Comparison of ENCODE assay signal across 8 mouse cellular contexts in the genomic region with DNA sequence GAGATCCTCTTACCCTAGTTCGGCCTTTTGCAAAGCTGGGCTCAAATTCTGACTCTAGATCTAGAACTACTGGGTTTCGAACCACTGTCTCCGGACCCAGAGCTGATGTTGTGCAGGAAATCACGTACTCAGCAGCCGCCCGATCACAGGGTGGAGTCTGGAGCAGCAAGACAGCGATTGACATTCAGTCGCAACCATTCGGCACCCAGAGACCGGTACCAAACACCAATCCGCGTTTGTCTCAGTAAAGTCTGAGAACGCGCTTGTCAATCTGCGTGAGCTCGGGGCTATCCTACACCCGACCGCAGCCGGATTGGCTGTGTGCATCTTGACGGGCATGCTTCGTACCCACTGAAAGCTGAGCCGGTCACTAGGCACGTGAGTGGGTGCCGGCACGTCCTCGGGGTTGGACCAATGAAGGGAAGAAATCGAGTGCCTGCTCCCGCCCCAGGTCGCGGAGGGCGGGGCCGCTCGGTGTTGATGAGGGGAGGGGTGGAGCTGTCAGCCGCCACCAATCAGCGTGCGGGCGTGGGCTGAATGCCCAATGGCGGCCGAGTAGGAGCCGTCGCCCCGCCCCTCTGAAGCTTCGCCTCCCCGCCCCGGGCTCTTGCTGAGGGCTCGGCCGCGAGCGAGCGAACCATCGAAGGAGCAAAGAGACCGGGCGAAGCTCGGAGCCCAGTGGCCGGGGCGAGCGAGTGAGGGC. TPM values are rescaled to one million over a fixed set of nuclear protein-coding genes. Genes with fewer than 3 reads are reported as not detected.
A peak's percentile ranks its signal among the peaks of the same experiment; 100 is the strongest.
DNase-seq lines count a peak whose midpoint lies in the region; ATAC-seq lines count a peak whose summit lies in the region.

A gene (plus strand): TSS at position 613 of the 703 bp plus-strand sequence.

- peak; percentile 94 for ATAC-seq in inflammation-experienced regulatory T-cells, adult 6 months
- peak; percentile 98 for ATAC-seq in megakaryocyte-erythroid progenitor cell, adult 5-6 weeks (replicated peaks; ENCODE audit: low FRiP score, low TSS enrichment, poor library complexity, severe bottlenecking)

- DNase-seq in adrenal gland, adult (ENCODE audit: inconsistent age in 2 of 2, low spot score in 1 of 2) = peak; percentile 100
- peak; percentile 99 for DNase-seq in embryo, embryonic 10.5 days (ENCODE audit: low spot score)
- peak; percentile 99 for DNase-seq in gastrocnemius, postnatal 14 days
- peak; percentile 99 to 100 for DNase-seq in left cerebral cortex, postnatal 10 days (ENCODE audit: extremely low spot score in 1 of 2, low spot score in 2 of 2)
- DNase-seq in right cerebral cortex, postnatal 25 days = peak; percentile 99
- DNase-seq in urinary bladder, postnatal 4 days (ENCODE audit: low spot score in 2 of 2) = peak; percentile 99 to 100

- intact Hi-C loops in gastrocnemius, postnatal 14 days (cut with DNase I; ENCODE audit: low total_unique reads) = no loop called here
- intact Hi-C loops in left cerebral cortex, postnatal 10 days (cut with DNase I) = no loop called here

RNA-seq across cellular contexts. Expression of the gene that starts here (rescaled TPM):
- total RNA-seq in gastrocnemius, postnatal 14 days (2021) = 10 to 100 TPM; 24.1 to 27.2 TPM
- polyA plus RNA-seq in inflammation-experienced regulatory T-cells, adult 6 months (2017; shearing (Covaris generic)) = 1 to 10 TPM; 3.2 to 8.4 (median 8.0) TPM
- 10 to 100 TPM; 82.9 to 83.5 TPM for total RNA-seq in left cerebral cortex, postnatal 10 days (2021)
- 16.0 and 17.3 TPM in 2 replicates for total RNA-seq in megakaryocyte-erythroid progenitor cell, adult 5-6 weeks (2014; fragmentation: Nextera tagmentation)
- 11.0 and 14.3 TPM in 2 replicates for total RNA-seq in megakaryocyte-erythroid progenitor cell, adult 5-6 weeks (2017)

Comparison
In these comparisons a context has a peak if more than half of its experiments do, and no peak if none do; other contexts are left out.
1. Peak in every context shown above with its lines: DNase-seq and ATAC-seq.